Mouse (Mus musculus) kidney, adult 2 months (tissue): ENCODE results near the gene Nt5dc1. TPM values are rescaled to one million over a fixed set of nuclear protein-coding genes. Genes with fewer than 3 reads are reported as not detected.
"Not testable (repeated sequence)": the region's sequence is repeated elsewhere in the genome, so short reads cannot be mapped to it uniquely, and the experiment has no call there.

Source experiments
- DNase-seq: peaks from one replicate; pipeline ENCODE4 v3.0.0; 2021
- H3K27ac ChIP-seq: fragments of 200-500 bp; 2 replicates; pipeline ENCODE4 v1.5.1; 2012; ENCODE audit warnings: low read depth, low read length, control low read depth, inconsistent platforms; ENCODE audit not compliant: insufficient read depth
- H3K27me3 ChIP-seq: fragments of 200-500 bp; replicated peaks from 2 replicates; pipeline ENCODE4 v1.6.1; 2012; ENCODE audit warnings: mild to moderate bottlenecking, moderate library complexity, low read length, inconsistent platforms; ENCODE audit not compliant: control insufficient read depth, insufficient read depth
- H3K36me3 ChIP-seq: fragments of 200-500 bp; 2 replicates; pipeline ENCODE4 v1.6.1; 2012; ENCODE audit warnings: mild to moderate bottlenecking, moderate library complexity, low read length, inconsistent platforms; ENCODE audit not compliant: control insufficient read depth, insufficient read depth
- H3K4me1 ChIP-seq: fragments of 200-500 bp; 2 replicates; pipeline ENCODE4 v1.6.1; 2011; ENCODE audit warnings: low read length; ENCODE audit not compliant: control insufficient read depth, insufficient read depth
- H3K4me3 ChIP-seq: fragments of 200-500 bp; 2 replicates; pipeline ENCODE4 v1.5.1; 2011; ENCODE audit warnings: mild to moderate bottlenecking, low read depth, low read length, control low read depth; ENCODE audit not compliant: insufficient read depth
- CTCF ChIP-seq: fragments of 200-500 bp; conservative IDR thresholded peaks from 2 replicates; pipeline ENCODE4 v1.5.1; 2011; ENCODE audit warnings: low read depth, mild to moderate bottlenecking, control low read depth, low read length, moderate library complexity, mixed read lengths; ENCODE audit not compliant: insufficient read depth, insufficient read length
- POLR2A ChIP-seq: fragments of 200-500 bp; IDR thresholded peaks from one replicate; pipeline ENCODE4 v1.6.1; 2011; ENCODE audit warnings: low read depth, low read length, control low read depth
- WGBS: fragments of 180-500 bp; shearing (Covaris S2); methylation state at CpG from one replicate; pipeline ENCODE4 v1.1.7; 2018; 5-methylcytosine and 5-hydroxymethylcytosine counted together
- polyA plus RNA-seq: library from polyadenylated mRNA; depleted of rRNA; stranded (reverse); fragments of >200 nt; gene quantifications from 2 replicates; pipeline ENCODE4 v1.2.3, GENCODE M21; 2012; rRNA removed

The Nt5dc1 gene
- polyA plus RNA-seq: 13.3 and 14.9 TPM in 2 replicates

- peak; percentile 96 for DNase-seq
- no peak for TF ChIP-seq CTCF
- TF ChIP-seq POLR2A: peak; percentile 58
Observed at GRCm38 (mm10) chr10:34418204-34418756, at the start of gene Nt5dc1. Gene Nt5dc1 (minus strand): TSS chr10:34418552.

GRCm38 (mm10) chr10:34464321-34464720, 46.0 kb upstream of the Nt5dc1 start:
- Histone ChIP-seq H3K4me3 (no peak overlapping the region), H3K27ac (no peak overlapping the region), H3K4me1 (no peaks in the 10 kb centered on the region), H3K27me3 (no peaks in the 10 kb centered on the region), H3K36me3 (no peaks in the 10 kb centered on the region)
- DNase-seq: no peak
- 90% methylated on average over 4 of the region's 4 CpGs for WGBS
- TF ChIP-seq CTCF: no peak
- TF ChIP-seq POLR2A: no peak

More at GRCm38 (mm10) chr10:34418204-34418756, at the start of gene Nt5dc1:
- Histone ChIP-seq H3K27ac (peak within 1 kb of the TSS; percentile 67), H3K27me3 (no peaks in the 10 kb centered on the region), H3K36me3 (no peaks in the 10 kb centered on the region), H3K4me1 (peaks cover 5% of the 10 kb centered on the region; the same call in 1 of the 2 replicates), H3K4me3 (peak within 1 kb of the TSS; percentile 64)
- under 1% methylated on average over 49 of the region's 49 CpGs for WGBS

- 24% methylated on average over 4 of the region's 4 CpGs for WGBS
- Histone ChIP-seq H3K27me3 (no peaks in the 10 kb centered on the region), H3K27ac (no peak overlapping the region), H3K4me3 (no peak overlapping the region), H3K36me3 (no peaks in the 10 kb centered on the region), H3K4me1 (no peaks in the 10 kb centered on the region)
- DNase-seq: no peak
- TF ChIP-seq CTCF (no peak), POLR2A (no peak)
Observed at GRCm38 (mm10) chr10:34461451-34461850, 43.1 kb upstream of the Nt5dc1 start.

- 53% methylated on average over 1 of the region's 1 CpGs for WGBS
- no peaks in the 10 kb centered on the region for H3K36me3 ChIP-seq
- no peaks in the 10 kb centered on the region for H3K27me3 ChIP-seq
- peak; percentile 14 for DNase-seq
- no peak for TF ChIP-seq CTCF
- TF ChIP-seq POLR2A: no peak
- no peaks in the 10 kb centered on the region for H3K4me1 ChIP-seq
- H3K4me3 ChIP-seq: no peak overlapping the region
- no peak overlapping the region for H3K27ac ChIP-seq
Observed at GRCm38 (mm10) chr10:34449469-34449868, 31.1 kb upstream of the Nt5dc1 start.

- 96% methylated on average over 6 of the region's 14 CpGs for WGBS
- not testable (repeated sequence) for H3K36me3 ChIP-seq, H3K27me3 ChIP-seq, H3K4me3 ChIP-seq, DNase-seq, H3K4me1 ChIP-seq, H3K27ac ChIP-seq
Observed at GRCm38 (mm10) chr10:34434191-34434590, 15.8 kb upstream of the Nt5dc1 start.

- peak; percentile 22 for DNase-seq
Observed at GRCm38 (mm10) chr10:34431783-34432182, 13.4 kb upstream of the Nt5dc1 start.

GRCm38 (mm10) chr10:34418794-34419193, 442 bp upstream of the Nt5dc1 start:
- H3K4me1 ChIP-seq, H3K27me3 ChIP-seq, DNase-seq, H3K36me3 ChIP-seq: not testable (repeated sequence)
- Histone ChIP-seq H3K4me3 (peak overlapping the region; percentile 64), H3K27ac (peak overlapping the region; percentile 57; the same call in 1 of the 2 replicates)
- 58% methylated on average over 4 of the region's 4 CpGs for WGBS

More at GRCm38 (mm10) chr10:34431783-34432182, 13.4 kb upstream of the Nt5dc1 start:
- no peaks in the 10 kb centered on the region for H3K4me1 ChIP-seq
- no peaks in the 10 kb centered on the region for H3K36me3 ChIP-seq
- H3K27me3 ChIP-seq: no peaks in the 10 kb centered on the region
- H3K4me3 ChIP-seq: no peak overlapping the region
- no peak for TF ChIP-seq POLR2A
- TF ChIP-seq CTCF: peak; percentile 29
- no peak overlapping the region for H3K27ac ChIP-seq

- no peak overlapping the region for H3K27ac ChIP-seq
- no peak overlapping the region for H3K4me3 ChIP-seq
- H3K36me3 ChIP-seq: no peaks in the 10 kb centered on the region; the same call in 1 of the 2 replicates
- TF ChIP-seq POLR2A (no peak), CTCF (no peak)
- no peaks in the 10 kb centered on the region for H3K4me1 ChIP-seq
- DNase-seq: no peak
- H3K27me3 ChIP-seq: no peaks in the 10 kb centered on the region
Observed at GRCm38 (mm10) chr10:34399267-34399666, 19.1 kb downstream of the Nt5dc1 start.
